Mouse (Mus musculus) embryonic facial prominence, embryonic 14.5 days (tissue): ENCODE measurements around the gene Oas1a. TPM values are rescaled to one million over a fixed set of nuclear protein-coding genes. Genes with fewer than 3 reads are reported as not detected.
"Not testable (repeated sequence)": the region's sequence is repeated elsewhere in the genome, so short reads cannot be mapped to it uniquely, and the experiment has no call there.

Experiments used
- ATAC-seq: fragments of 200-750 bp; cut with Nextera tagmentation; 2 replicates; pipeline ENCODE4 v1.8.0; 2017; ENCODE audit warnings: low read depth, moderate number of reproducible peaks, moderate TSS enrichment
- DNase-seq: peaks from one replicate; pipeline ENCODE4 v3.0.0-alpha.2; 2015; ENCODE audit warnings: low spot score
- H3K27ac ChIP-seq: fragments of 300-500 bp; sonication (generic); replicated peaks from 2 replicates; pipeline ENCODE4 v1.5.1; 2014; ENCODE audit warnings: low read depth, mild to moderate bottlenecking, low read length, moderate library complexity
- H3K27me3 ChIP-seq: fragments of 300-500 bp; sonication (generic); replicated peaks from 2 replicates; pipeline ENCODE4 v1.6.1; 2014; ENCODE audit warnings: low read length; ENCODE audit not compliant: control insufficient read depth, insufficient read depth
- H3K36me3 ChIP-seq: fragments of 300-500 bp; sonication (generic); 2 replicates; pipeline ENCODE4 v1.6.1; 2014; ENCODE audit warnings: low read length, mixed read lengths; ENCODE audit not compliant: control insufficient read depth, insufficient read depth
- H3K4me1 ChIP-seq: fragments of 300-500 bp; sonication (generic); 2 replicates; pipeline ENCODE4 v1.6.1; 2014; ENCODE audit warnings: antibody characterized with exemption, low read length; ENCODE audit not compliant: control insufficient read depth, insufficient read depth
- H3K4me2 ChIP-seq: fragments of 300-500 bp; sonication (generic); 2 replicates; pipeline ENCODE4 v1.6.1; 2014; ENCODE audit warnings: low read depth, mild to moderate bottlenecking, low read length, moderate library complexity, mixed read lengths
- H3K4me3 ChIP-seq: fragments of 300-500 bp; sonication (generic); 2 replicates; pipeline ENCODE4 v1.5.1; 2014; ENCODE audit warnings: low read depth, mild to moderate bottlenecking, low read length
- H3K9ac ChIP-seq: fragments of 300-500 bp; sonication (generic); 2 replicates; pipeline ENCODE4 v1.6.1; 2014; ENCODE audit warnings: low read depth, mild to moderate bottlenecking, low read length, moderate library complexity, mixed read lengths
- H3K9me3 ChIP-seq: fragments of 300-500 bp; sonication (generic); 2 replicates; pipeline ENCODE4 v1.6.1; 2016; ENCODE audit warnings: low read length; ENCODE audit not compliant: control insufficient read depth
- WGBS: fragments of 180-500 bp; shearing (Covaris S2); extraction: QIAGEN DNeasy Blood & Tissue Kit; methylation state at CpG from one replicate; pipeline ENCODE4 v1.1.7; 2014; 5-methylcytosine and 5-hydroxymethylcytosine counted together
- polyA plus RNA-seq: library from polyadenylated mRNA; unstranded; fragments of >200 nt; fragmentation: Nextera tagmentation; extraction: Ambion mirVana; gene quantifications from 2 replicates; pipeline ENCODE4 v1.2.1, GENCODE M21; 2014

Oas1a gene
- polyA plus RNA-seq, 1 experiment from 2014 or later, result 1.7 TPM

DNA sequence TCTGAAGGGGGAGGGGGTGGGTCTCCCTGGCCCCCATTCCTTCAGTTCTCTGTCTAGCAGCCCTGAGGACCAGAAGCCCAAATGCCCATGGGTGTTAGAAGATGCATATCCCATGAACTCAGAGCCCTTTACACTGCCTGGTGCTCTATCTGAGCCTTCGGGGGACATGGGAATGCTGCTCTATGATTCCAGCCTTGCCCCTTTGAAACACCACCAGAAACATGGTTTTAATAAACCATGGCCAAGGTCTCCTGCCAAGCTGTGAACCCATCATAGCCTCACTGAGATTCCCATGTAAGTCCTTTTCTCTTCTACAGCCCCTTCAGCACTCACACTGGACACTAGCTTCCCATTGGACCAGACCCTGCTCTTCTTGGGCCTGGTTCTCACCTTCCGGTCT, 17.3 kb downstream of the Oas1a start:
- Histone ChIP-seq H3K27ac (no peak overlapping the region), H3K9me3 (no peaks in the 10 kb centered on the region), H3K9ac (no peak overlapping the region), H3K36me3 (no peaks in the 10 kb centered on the region), H3K4me1 (no peaks in the 10 kb centered on the region), H3K4me3 (no peak overlapping the region), H3K27me3 (no peaks in the 10 kb centered on the region), H3K4me2 (no peak overlapping the region)
- DNase-seq, result no peak
- 73% methylated on average over 2 of the region's 2 CpGs for WGBS
- ATAC-seq, result no peak

DNA sequence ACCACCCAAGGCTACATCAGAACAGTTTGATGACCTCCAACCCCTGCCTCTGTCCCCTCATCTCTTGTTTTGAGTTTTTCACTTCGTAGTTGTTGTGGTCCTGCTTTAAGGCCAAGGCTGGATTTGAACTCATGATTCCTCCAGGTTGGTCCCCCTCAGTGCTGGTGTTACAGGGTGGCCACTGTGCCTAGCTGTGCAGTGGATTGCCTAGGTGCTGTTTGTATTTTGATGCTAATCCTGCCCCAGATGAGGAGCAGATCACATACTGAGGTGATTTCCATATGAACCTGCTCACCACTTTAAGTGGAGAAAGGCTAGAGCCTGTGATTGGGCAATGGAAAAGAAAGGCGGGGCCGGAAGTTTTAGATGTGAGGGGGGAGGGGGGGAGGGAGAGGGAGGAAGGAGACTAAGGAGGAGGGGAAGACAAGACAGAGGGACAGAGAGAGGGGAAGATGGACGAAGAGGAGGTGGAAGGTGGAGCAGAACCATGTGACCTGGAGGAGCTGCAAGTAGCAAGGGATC, 19.0 kb downstream of the Oas1a start:
- 35% methylated on average over 4 of the region's 4 CpGs for WGBS
- ATAC-seq, H3K4me1 ChIP-seq, DNase-seq, H3K4me3 ChIP-seq, H3K9me3 ChIP-seq, H3K4me2 ChIP-seq, H3K27ac ChIP-seq, H3K9ac ChIP-seq, H3K36me3 ChIP-seq, H3K27me3 ChIP-seq: not testable (repeated sequence)

DNA sequence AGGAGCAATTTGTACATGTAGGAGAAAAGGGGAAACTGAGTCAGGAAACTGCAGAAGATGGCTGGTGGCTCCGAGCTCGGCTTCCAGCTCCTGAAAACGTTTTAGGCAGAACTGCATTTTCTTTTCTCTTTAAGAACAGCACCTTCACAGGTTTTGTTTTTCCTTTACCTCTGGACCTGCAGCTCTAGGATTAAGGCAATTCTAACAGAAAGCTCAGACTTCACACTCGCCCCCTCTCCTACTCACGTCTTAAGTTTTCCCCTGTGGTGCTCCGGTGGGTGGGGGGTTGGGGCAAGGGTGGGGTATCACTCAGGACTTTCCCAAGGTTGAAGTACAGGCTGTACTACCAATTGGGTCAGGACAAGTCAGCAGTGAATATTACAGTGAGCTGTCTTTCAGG, 19.5 kb downstream of the Oas1a start:
- Histone ChIP-seq H3K4me2 (no peak overlapping the region), H3K4me3 (no peak overlapping the region), H3K9ac (no peak overlapping the region), H3K9me3 (no peaks in the 10 kb centered on the region), H3K27me3 (no peaks in the 10 kb centered on the region), H3K27ac (no peak overlapping the region), H3K36me3 (no peaks in the 10 kb centered on the region), H3K4me1 (no peaks in the 10 kb centered on the region)
- ATAC-seq (no peak), DNase-seq (no peak)
- WGBS, result 44% methylated on average over 6 of the region's 6 CpGs

DNA sequence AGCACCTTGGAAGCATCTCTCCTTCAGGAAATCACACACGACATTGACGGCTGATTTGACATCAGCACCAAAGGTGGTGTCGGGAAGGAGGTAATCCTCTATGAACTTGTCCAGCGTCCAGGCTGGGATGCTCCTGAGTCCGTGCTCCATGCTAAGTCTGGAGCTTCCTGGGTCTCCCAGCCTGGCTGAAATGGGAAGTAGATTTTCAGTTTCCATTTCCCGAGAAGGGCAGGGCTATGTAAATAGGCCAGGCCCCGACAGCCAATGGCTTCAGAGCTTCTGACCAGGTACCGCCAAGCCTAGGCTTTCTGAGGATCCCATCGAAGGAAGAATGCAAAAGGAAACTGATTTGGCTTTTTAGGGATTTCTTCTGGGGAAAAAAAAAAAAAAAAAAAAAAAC, 19.9 kb downstream of the Oas1a start, which contains the start of gene Oas1g:
Gene Oas1g (minus strand): TSS at position 201 of the 400 bp plus-strand sequence.
- not testable (repeated sequence) for H3K4me1 ChIP-seq, H3K9me3 ChIP-seq, H3K4me2 ChIP-seq, H3K27me3 ChIP-seq, H3K36me3 ChIP-seq, ATAC-seq, H3K9ac ChIP-seq, DNase-seq, H3K27ac ChIP-seq, H3K4me3 ChIP-seq
- 19% methylated on average over 5 of the region's 9 CpGs for WGBS

DNA sequence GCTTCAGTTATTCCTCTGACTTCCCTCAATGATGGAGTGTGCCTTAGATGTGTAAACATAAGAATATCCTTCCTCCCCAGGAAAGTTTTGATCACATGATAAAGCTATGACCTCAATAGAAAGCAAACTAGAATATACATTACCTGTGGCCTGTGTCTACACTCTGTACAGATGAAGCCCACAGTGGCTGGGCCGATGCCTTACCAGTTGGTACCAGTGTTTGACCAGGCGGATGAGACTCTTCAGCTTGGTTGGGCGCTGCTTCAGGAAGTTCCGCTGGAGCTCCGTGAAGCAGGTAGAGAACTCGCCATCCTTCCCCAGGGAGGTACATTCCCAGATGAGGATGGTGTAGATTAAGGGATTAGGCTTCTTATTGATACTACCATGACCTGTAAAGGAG, 25.6 kb downstream of the Oas1a start:
- not testable (repeated sequence) for H3K9me3 ChIP-seq, ATAC-seq, H3K27me3 ChIP-seq, H3K4me2 ChIP-seq, H3K27ac ChIP-seq, H3K9ac ChIP-seq, H3K4me3 ChIP-seq, H3K4me1 ChIP-seq, DNase-seq, H3K36me3 ChIP-seq
- 91% methylated on average over 6 of the region's 6 CpGs for WGBS

DNA sequence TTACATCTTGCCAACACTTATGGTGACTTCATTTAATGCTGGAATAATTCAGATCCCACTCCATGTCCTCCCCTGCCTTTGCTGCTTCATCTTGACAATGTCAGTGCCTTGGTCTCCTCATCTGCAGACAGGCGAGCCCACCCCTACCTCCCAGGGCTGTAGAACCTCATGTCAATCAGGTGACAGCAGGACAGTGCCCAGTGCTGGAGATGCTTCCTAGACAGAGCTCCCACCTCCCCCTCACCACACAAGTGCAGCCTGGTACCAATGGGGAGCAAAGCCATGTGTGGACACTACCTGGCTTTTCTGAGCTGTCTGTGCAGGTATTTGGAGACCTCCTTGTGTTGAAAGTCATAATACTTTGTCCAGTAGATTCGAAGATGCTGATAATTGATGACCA, 28.5 kb downstream of the Oas1a start:
- not testable (repeated sequence) for H3K4me3 ChIP-seq, H3K9me3 ChIP-seq, ATAC-seq, H3K4me1 ChIP-seq, H3K4me2 ChIP-seq, H3K9ac ChIP-seq, DNase-seq, H3K36me3 ChIP-seq, H3K27ac ChIP-seq, H3K27me3 ChIP-seq
- WGBS, result 57% methylated on average over 2 of the region's 2 CpGs

DNA sequence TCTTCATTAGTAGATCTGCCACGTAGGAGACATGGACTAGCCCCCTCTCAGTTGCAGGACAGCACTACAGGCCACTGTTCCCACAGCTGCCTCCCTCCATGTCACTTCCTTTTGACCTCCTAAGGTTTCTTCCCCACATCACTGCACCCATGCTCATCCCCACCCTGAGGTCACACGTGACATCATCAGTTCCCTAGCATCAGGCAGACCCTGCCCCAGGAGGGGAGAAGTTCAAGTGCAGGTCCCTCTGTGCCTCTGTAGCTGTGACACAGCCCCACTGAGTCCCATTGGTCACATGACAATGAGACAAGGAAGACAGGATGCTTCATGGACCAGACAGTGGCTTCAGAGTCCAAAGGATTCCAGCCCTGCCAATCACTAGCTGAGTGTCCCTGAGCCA, 29.9 kb downstream of the Oas1a start:
- not testable (repeated sequence) for H3K27ac ChIP-seq, H3K9me3 ChIP-seq, H3K4me2 ChIP-seq, H3K36me3 ChIP-seq, ATAC-seq, H3K9ac ChIP-seq, H3K4me1 ChIP-seq, H3K27me3 ChIP-seq, H3K4me3 ChIP-seq, DNase-seq
- WGBS, result 71% methylated on average over 2 of the region's 2 CpGs

DNA sequence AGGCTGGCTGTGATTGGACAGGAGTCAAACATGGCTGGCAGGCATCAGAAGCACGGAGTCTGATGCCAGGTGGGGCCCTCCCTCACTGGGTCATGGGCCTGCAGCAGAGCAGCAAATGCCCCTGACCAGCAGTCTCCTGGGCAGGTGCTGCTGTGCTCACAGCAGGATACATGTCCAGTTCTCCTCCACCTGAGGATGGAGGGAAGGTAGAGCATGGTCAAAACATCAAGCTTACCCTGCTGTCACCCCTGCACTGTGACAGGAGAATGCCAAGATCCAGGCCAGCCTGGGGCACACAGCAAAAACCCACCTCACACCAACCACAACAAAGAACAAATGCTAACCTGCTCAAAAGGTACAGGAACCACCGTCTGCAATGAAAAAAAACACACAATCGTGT, 30.5 kb downstream of the Oas1a start:
- H3K36me3 ChIP-seq, H3K4me1 ChIP-seq, ATAC-seq, DNase-seq, H3K9me3 ChIP-seq, H3K4me2 ChIP-seq, H3K9ac ChIP-seq, H3K27ac ChIP-seq, H3K4me3 ChIP-seq, H3K27me3 ChIP-seq: not testable (repeated sequence)
- WGBS, result 63% methylated on average over 2 of the region's 3 CpGs

DNA sequence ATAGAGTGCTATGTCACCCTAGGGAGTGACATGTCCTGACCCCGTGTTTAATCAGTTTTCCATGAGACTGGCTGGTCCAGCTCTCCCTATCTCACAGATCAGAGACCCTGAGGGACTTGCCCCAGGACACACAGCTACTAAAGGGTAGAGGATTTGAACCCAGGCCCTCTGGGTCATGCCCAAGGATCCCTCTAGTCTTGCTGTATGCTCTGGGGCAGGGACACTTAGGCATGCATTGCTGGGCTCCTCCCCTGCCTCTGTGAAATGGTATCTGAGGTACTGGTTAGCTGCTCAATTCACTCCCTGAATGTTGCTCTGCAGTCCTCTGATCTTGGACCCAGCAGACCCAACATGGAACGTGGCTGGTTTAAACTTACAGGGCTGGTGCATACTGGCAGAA, 35.9 kb downstream of the Oas1a start:
- 59% methylated on average over 2 of the region's 2 CpGs for WGBS
- Histone ChIP-seq H3K36me3 (no peaks in the 10 kb centered on the region), H3K4me1 (no peaks in the 10 kb centered on the region), H3K27ac (no peak overlapping the region), H3K4me2 (no peak overlapping the region), H3K4me3 (no peak overlapping the region), H3K9me3 (no peaks in the 10 kb centered on the region), H3K27me3 (no peaks in the 10 kb centered on the region), H3K9ac (no peak overlapping the region)
- DNase-seq (no peak), ATAC-seq (no peak)
